Mouse (Mus musculus): ENCODE measurements around the gene Nkrf. TPM values are rescaled to one million over a fixed set of nuclear protein-coding genes. Genes with fewer than 3 reads are reported as not detected.
"Not testable (repeated sequence)": the region's sequence is repeated elsewhere in the genome, so short reads cannot be mapped to it uniquely, and the experiment has no call there.

The Nkrf gene
- polyA plus RNA-seq, 1 experiment = 0.88 TPM

GRCm38 (mm10) chrX:36921346-36921745, 18.6 kb upstream of the Nkrf start:
- Histone ChIP-seq H3K4me1 (ENCODE audit: control insufficient read depth, insufficient read depth, low read length) (no peaks in the 10 kb centered on the region), H3K36me3 (ENCODE audit: control insufficient read depth, insufficient read depth, low read length) (no peaks in the 10 kb centered on the region), H3K4me3 (ENCODE audit: insufficient read depth, low read depth, low read length) (no peak overlapping the region), H3K27me3 (replicated peaks; ENCODE audit: control insufficient read depth, insufficient read depth, low read length) (no peaks in the 10 kb centered on the region), H3K27ac (ENCODE audit: insufficient read depth, low read depth, low read length) (no peak overlapping the region)
- 90% methylated on average over 4 of the region's 4 CpGs for WGBS
- no peak for TF ChIP-seq POLR2A (IDR thresholded peaks at IDR 0.05; ENCODE audit: low read depth, low read length)
- TF ChIP-seq CTCF (conservative IDR thresholded peaks at IDR 0.05; ENCODE audit: insufficient read depth, insufficient read length, low read depth, low read length) = no peak
- DNase-seq = no peak

- H3K36me3 ChIP-seq (ENCODE audit: control insufficient read depth, insufficient read depth, low read length) = no peaks in the 10 kb centered on the region
- no peak overlapping the region for H3K4me3 ChIP-seq (ENCODE audit: insufficient read depth, low read depth, low read length)
- WGBS = 18% methylated on average over 1 of the region's 1 CpGs
- H3K27me3 ChIP-seq (replicated peaks; ENCODE audit: control insufficient read depth, insufficient read depth, low read length) = no peaks in the 10 kb centered on the region
- DNase-seq = peak; percentile 20
- TF ChIP-seq CTCF (conservative IDR thresholded peaks at IDR 0.05; ENCODE audit: insufficient read depth, insufficient read length, low read depth, low read length) (no peak), POLR2A (IDR thresholded peaks at IDR 0.05; ENCODE audit: low read depth, low read length) (no peak)
- no peak overlapping the region for H3K27ac ChIP-seq (ENCODE audit: insufficient read depth, low read depth, low read length)
- no peaks in the 10 kb centered on the region for H3K4me1 ChIP-seq (ENCODE audit: control insufficient read depth, insufficient read depth, low read length)
Observed at GRCm38 (mm10) chrX:36917749-36918148, 15.1 kb upstream of the Nkrf start.

DNA sequence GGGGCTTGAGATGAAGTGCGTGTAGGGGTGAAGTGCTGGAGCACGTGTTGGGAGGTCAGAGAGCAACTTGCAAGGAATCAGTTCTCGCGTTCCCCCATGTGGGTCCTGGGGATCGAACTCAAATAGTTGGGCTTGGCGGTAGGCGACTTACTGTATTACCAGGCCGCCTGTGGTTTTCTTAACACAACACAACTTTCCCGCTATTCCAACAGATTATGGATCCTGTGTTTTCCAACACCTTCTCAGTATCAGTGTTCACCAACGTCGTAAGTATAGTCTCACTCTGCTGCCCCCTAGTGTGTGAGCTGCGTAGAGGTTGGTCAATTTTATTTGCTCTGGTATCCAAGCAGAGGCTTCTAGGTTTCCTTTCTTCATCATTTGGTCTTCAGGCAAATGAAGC, 8.6 kb upstream of the Nkrf start:
- Histone ChIP-seq H3K27me3 (replicated peaks; ENCODE audit: control insufficient read depth, insufficient read depth, low read length) (no peaks in the 10 kb centered on the region), H3K4me1 (ENCODE audit: control insufficient read depth, insufficient read depth, low read length) (no peaks in the 10 kb centered on the region), H3K27ac (ENCODE audit: insufficient read depth, low read depth, low read length) (no peak overlapping the region), H3K4me3 (ENCODE audit: insufficient read depth, low read depth, low read length) (no peak overlapping the region), H3K36me3 (ENCODE audit: control insufficient read depth, insufficient read depth, low read length) (no peaks in the 10 kb centered on the region)
- 37% methylated on average over 12 of the region's 12 CpGs for WGBS
- TF ChIP-seq POLR2A (IDR thresholded peaks at IDR 0.05; ENCODE audit: low read depth, low read length) (no peak), CTCF (conservative IDR thresholded peaks at IDR 0.05; ENCODE audit: insufficient read depth, insufficient read length, low read depth, low read length) (peak; percentile 21; the same call in 1 of the 2 replicates)
- DNase-seq = peak; percentile 47

GRCm38 (mm10) chrX:36906539-36906938, 3.8 kb upstream of the Nkrf start:
- TF ChIP-seq POLR2A (IDR thresholded peaks at IDR 0.05; ENCODE audit: low read depth, low read length) (no peak), CTCF (conservative IDR thresholded peaks at IDR 0.05; ENCODE audit: insufficient read depth, insufficient read length, low read depth, low read length) (0 out of 2 replicates have a peak, but pooled peaks have one; percentile 20)
- Histone ChIP-seq H3K4me3 (ENCODE audit: insufficient read depth, low read depth, low read length) (no peak overlapping the region), H3K27me3 (replicated peaks; ENCODE audit: control insufficient read depth, insufficient read depth, low read length) (no peaks in the 10 kb centered on the region), H3K4me1 (ENCODE audit: control insufficient read depth, insufficient read depth, low read length) (no peaks in the 10 kb centered on the region; the same call in 1 of the 2 replicates), H3K36me3 (ENCODE audit: control insufficient read depth, insufficient read depth, low read length) (no peaks in the 10 kb centered on the region), H3K27ac (ENCODE audit: insufficient read depth, low read depth, low read length) (no peak overlapping the region)
- no peak for DNase-seq
- 18% methylated on average over 5 of the region's 5 CpGs for WGBS

- under 1% methylated on average over 32 of the region's 32 CpGs for WGBS
- Histone ChIP-seq H3K36me3 (ENCODE audit: control insufficient read depth, insufficient read depth, low read length) (no peaks in the 10 kb centered on the region), H3K27me3 (replicated peaks; ENCODE audit: control insufficient read depth, insufficient read depth, low read length) (no peaks in the 10 kb centered on the region), H3K4me3 (ENCODE audit: insufficient read depth, low read depth, low read length) (peak overlapping the region; percentile 90), H3K27ac (ENCODE audit: insufficient read depth, low read depth, low read length) (peak overlapping the region; percentile 90), H3K4me1 (ENCODE audit: control insufficient read depth, insufficient read depth, low read length) (no peaks in the 10 kb centered on the region; the same call in 1 of the 2 replicates)
- DNase-seq = peak; percentile 95
- peak; percentile 7 for TF ChIP-seq POLR2A (IDR thresholded peaks at IDR 0.05; ENCODE audit: low read depth, low read length)
- TF ChIP-seq CTCF (conservative IDR thresholded peaks at IDR 0.05; ENCODE audit: insufficient read depth, insufficient read length, low read depth, low read length) = no peak
Observed at GRCm38 (mm10) chrX:36903115-36903768, 543 bp upstream of the Nkrf start.

GRCm38 (mm10) chrX:36901655-36902054, 1.0 kb downstream of the Nkrf start:
- TF ChIP-seq CTCF (conservative IDR thresholded peaks at IDR 0.05; ENCODE audit: insufficient read depth, insufficient read length, low read depth, low read length) (no peak), POLR2A (IDR thresholded peaks at IDR 0.05; ENCODE audit: low read depth, low read length) (no peak)

DNA sequence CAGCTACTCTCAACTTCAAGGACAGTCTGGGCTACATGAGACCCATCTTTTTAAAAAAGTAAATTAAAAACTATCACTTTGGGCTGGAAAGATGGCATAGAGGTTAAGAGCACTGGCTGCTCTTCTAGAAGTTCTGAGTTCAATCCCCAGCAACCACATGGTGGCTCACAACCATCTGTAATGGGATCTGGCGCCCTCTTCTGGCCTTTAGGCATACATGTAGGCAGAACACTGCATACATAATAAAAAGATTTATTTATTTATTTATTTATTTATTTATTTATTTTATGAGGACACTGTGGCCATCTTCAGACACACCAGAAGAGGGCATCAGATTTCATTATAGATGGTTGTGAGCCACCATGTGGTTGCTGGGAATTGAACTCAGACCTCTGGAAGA, 3.8 kb downstream of the Nkrf start:
- H3K4me3 ChIP-seq (ENCODE audit: insufficient read depth, low read depth, low read length); H3K27ac ChIP-seq (ENCODE audit: insufficient read depth, low read depth, low read length); DNase-seq; H3K4me1 ChIP-seq (ENCODE audit: control insufficient read depth, insufficient read depth, low read length); H3K36me3 ChIP-seq (ENCODE audit: control insufficient read depth, insufficient read depth, low read length); H3K27me3 ChIP-seq (replicated peaks; ENCODE audit: control insufficient read depth, insufficient read depth, low read length): not testable (repeated sequence)
- peak; percentile 34; the same call in 1 of the 2 replicates for TF ChIP-seq CTCF (conservative IDR thresholded peaks at IDR 0.05; ENCODE audit: insufficient read depth, insufficient read length, low read depth, low read length)
- whole genome bisulfite sequencing = 68% methylated on average over 1 of the region's 1 CpGs

More at GRCm38 (mm10) chrX:36901655-36902054, 1.0 kb downstream of the Nkrf start:
- Histone ChIP-seq H3K27ac (ENCODE audit: insufficient read depth, low read depth, low read length) (no peak overlapping the region), H3K27me3 (replicated peaks; ENCODE audit: control insufficient read depth, insufficient read depth, low read length) (no peaks in the 10 kb centered on the region), H3K4me1 (ENCODE audit: control insufficient read depth, insufficient read depth, low read length) (no peaks in the 10 kb centered on the region; the same call in 1 of the 2 replicates), H3K36me3 (ENCODE audit: control insufficient read depth, insufficient read depth, low read length) (no peaks in the 10 kb centered on the region), H3K4me3 (ENCODE audit: insufficient read depth, low read depth, low read length) (no peak overlapping the region)
- no peak for DNase-seq
- 29% methylated on average over 3 of the region's 3 CpGs for WGBS
